Mouse (Mus musculus) cerebellum, adult (tissue): ENCODE measurements at regions not wholly inside any gene's neighbourhood (a gene's known extent, or its start where the extent isn't known, plus 50 kb on each side); places are given as distances from the start of the nearest gene placed in this dataset.

ENCODE experiments used
- ATAC-seq: cut with Nextera tagmentation; 2 replicates; pipeline ENCODE4 v1.9.2; 2017; ENCODE audit warnings: mild to moderate bottlenecking, moderate library complexity, mixed read lengths; ENCODE audit not compliant: insufficient number of reproducible peaks, low FRiP score, low TSS enrichment

DNA sequence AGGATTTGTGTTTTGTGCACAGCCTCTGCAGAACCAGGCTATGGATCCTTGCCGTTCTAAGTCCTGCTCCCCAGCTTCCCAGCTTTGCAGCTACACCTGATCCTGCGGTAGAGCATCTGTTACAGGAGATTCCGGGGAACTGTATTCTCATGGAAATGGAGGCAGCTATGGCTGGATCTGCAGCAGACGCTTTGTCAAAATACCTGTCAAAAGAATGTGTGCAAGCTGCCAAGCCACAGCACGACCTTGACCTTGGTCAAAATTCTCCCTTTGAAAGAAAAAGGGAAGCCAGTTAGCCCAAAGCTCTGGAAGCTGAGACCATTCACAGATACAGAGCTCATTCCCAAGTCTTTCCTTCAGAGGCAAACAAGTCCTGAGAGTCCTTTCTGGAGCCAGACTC, 255.3 kb downstream of the Med13l start:
- ATAC-seq = no peak

DNA sequence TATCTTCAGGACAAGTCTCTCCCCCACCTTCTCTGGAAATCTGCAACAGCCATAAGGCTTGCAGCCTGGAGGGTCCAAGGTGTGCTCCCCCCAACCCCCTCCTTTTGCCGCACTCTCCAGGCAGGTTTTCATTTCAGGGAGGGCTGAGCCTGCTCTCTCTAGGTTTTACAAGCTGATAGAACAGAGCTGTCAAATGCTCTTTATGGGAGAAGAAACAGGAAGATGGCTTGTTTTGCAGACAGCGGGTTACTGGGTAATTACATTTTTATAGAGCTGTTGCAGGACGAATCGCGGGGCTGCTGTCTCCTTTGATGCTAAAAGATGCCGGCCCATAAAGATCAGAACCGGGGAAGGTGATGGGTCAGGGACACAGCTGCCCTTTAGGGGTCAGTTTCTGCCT, 257.8 kb downstream of the Med13l start:
- no peak for ATAC-seq

DNA sequence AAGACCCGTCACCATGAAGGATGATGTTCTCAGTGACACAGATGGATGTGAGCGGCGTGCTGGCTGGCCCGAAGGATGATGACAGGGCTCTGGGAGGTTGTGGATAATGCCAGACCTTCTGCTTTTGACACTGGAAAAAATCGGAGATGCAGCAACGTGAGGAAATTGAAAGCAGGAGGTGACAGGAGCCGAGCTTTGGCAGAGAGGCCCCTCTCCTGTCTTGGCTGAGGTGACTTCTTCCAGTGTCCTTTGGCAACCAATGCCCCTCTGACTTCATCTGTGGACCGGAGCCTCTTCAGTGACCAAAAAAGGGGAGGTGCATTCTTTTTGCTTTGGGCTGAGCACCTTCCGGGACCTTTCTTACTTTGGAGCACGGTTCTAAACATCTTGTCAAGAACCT, 264.3 kb downstream of the Med13l start:
- no peak for ATAC-seq

- ATAC-seq = no peak
These were observed 268.7 kb downstream of the Med13l start for GRCm38 (mm10) chr5:118829031-118829698.

DNA sequence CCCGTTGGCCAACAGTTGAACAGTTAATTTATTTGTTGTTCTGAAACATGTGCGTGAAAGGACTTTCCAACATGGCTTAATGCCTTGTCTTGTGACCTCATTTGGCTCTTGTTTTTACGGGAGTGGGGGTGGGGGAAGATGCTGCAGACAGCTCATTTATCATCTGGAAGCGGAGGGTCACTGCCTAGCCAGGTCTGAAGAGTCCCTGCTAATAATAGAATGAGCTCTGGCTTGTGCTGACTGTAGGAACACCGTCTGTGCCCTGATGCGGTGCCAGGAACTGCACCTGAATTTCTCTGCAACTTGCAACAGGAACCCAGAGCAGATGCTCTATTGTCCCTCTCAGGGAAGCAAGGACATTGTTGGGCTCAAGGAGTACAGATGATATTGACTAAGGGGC, 272.2 kb downstream of the Med13l start:
- no peak for ATAC-seq

DNA sequence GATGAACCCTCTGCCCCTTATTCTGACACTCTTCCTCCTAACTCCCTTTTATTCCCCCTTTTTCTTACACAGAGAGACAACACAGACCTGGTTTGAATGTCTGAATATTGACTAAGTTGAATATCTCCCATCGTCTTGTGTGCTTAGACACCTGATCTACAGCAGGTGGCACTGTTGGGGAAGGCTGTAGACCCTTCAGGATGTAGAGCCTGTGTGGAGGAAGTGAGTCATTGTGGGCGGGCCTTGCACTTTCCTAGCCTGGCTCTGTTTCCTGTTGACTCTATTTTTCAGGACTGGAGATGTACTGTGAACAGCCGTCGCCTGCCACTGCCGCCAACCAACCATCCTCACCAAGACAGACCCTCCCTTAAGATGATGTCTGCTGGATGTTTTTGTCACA, 273.6 kb downstream of the Med13l start:
- no peak for ATAC-seq

DNA sequence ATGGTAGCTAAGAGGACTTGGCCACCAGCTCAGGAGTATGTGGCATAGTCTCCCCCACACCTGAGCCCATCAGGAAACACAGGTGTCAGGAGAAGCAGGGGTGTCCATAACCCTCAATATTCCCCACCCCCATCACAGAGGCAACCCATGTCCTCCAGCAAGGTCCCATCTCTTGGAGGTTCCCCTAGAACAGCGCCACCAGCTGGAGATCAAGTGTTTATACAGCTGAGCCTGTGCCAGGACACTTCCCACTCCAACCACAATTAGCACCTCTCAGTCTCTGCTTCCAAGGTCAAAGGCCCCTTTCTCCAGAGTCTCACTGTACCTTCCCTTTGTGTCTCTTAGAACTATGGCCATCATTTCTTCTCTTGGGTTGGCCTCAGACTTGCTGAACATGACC, 276.5 kb downstream of the Med13l start:
- ATAC-seq = no peak

- ATAC-seq = no peak
These were observed 277.9 kb downstream of the Med13l start for GRCm38 (mm10) chr5:118838421-118838820.

DNA sequence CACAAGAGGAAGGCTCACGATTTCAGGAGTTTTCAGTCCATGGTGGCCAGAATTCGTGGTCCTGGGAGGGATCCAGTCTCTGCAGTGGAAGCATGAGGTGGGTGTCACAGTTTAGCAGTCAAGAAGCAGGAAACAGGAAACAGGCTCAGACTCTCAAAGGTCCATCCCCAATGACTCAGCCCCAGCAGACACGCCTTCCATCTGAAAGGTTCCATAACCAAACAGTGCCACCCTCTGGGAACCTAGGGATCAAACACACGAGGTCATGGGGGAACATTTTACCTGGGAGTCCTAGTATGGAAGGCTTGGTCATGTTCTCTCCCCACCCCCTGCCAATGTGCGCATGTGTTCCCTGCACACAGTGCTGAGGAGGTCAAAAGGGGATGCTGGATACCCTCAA, 279.4 kb downstream of the Med13l start:
- ATAC-seq = no peak

- ATAC-seq = no peak
These were observed 280.9 kb downstream of the Med13l start for GRCm38 (mm10) chr5:118841210-118842016.

DNA sequence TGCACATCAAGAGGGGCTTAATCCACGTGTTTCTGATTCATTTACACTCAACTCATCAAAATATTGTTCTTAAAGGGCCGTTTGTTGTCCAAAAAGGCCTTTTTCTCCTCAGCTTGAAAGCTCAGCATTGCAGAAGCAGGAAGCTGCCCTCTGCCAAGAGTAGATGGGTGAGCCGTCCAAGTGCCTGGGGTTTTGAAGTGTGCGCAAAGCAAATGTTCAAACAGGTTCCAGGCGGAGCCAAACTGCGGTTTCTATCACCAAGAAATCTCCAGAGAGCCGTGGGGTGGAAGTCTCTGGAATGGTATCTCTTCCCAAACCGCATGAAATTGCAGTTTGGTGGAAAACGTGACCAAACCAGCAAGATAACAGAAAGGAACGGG, 281.5 kb downstream of the Med13l start:
- ATAC-seq = no peak

DNA sequence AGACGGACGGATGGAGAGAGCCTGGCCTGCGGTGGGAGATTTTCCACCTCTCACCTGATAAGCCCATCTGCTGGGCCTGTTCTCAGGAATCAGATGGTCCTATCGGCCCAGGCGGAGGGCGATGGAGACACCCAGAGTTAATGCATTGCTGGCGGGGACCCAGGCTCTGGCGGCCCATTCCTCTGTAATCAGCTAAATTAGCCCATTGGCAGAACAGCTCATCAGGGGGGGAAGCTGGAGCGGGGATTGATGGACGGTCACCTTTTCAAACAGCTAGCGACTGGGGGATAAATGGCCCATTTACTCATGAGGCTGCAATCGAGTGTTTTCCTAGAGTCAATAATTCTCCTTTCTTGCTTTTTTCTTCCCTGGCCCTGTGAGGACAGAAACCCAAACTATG, 296.5 kb downstream of the Med13l start:
- ATAC-seq = no peak

- no peak for ATAC-seq
These were observed 300.8 kb downstream of the Med13l start for GRCm38 (mm10) chr5:118861143-118861847.

DNA sequence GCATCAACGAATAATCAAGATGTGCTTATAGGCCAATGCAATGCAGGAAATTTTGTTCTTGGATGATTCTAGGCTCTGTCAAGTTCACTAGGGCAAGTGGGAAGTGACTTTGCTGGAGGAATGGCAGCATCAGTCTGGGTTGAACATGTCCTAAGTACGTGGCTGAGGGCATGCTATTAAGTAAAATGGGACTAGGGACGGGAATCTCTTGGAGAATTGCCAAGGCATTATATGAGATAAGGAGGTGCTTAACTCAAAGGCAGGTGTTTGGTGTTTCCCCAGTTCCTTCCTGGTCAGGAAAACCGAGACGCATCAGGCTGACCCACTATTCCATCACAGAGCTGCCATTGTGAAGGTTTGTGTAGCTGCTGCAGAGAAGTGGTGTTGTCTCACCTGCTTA, 307.0 kb downstream of the Med13l start:
- no peak for ATAC-seq

GRCm38 (mm10) chr5:118869330-118869729, 308.9 kb downstream of the Med13l start:
- ATAC-seq = no peak

DNA sequence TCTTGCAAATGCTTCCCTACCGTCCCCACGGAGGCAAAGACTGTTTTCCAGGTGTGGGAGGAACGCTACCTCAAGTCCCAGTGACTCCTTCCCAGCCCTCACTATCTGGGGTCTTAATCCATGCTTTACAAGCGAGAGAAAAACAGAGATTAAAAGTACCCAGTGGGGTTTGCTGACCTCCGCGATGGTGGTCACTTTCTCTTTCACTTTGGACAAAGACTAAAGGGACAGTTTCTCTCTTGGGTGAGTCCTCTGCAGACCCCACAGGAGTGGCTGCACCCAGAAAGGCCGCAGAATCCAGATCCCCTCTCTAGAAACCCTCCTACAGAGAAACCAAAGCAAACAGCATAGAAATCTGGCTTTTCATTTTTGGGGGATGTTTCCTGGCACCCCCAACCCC, 313.4 kb downstream of the Med13l start:
- ATAC-seq = no peak

GRCm38 (mm10) chr5:118875096-118875637, 314.7 kb downstream of the Med13l start:
- ATAC-seq = no peak

GRCm38 (mm10) chr5:118876586-118877312, 316.3 kb downstream of the Med13l start:
- no peak for ATAC-seq

- no peak for ATAC-seq
These were observed 316.8 kb downstream of the Med13l start for GRCm38 (mm10) chr5:118877313-118877669.

GRCm38 (mm10) chr5:118877831-118878230, 317.4 kb downstream of the Med13l start:
- no peak for ATAC-seq

DNA sequence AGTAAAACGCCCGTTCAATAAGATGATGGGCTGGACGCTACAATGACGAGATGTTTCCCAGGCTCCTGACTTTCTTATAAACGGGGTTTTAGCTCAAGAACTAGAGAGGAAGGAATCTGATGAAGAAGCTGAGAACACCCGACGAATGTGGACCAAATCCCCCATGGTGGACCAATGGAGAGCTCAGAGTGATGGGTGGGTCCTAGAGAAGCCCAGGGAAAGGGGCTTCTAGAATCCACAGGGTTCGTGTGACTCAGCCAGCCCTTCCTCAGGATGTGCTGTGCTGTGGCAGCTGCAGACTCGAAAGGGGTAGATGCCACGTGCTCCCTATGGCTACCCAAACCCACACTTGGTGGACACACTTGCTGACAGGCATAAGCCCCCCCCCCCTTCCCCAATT, 318.2 kb downstream of the Med13l start:
- ATAC-seq = no peak
